Mouse (Mus musculus): ENCODE measurements around the gene Ncor2. TPM values are rescaled to one million over a fixed set of nuclear protein-coding genes. Genes with fewer than 3 reads are reported as not detected.
A peak's percentile ranks its signal among the peaks of the same experiment; 100 is the strongest.

The Ncor2 gene
- polyA plus RNA-seq, 1 experiment from 2014 or later: 26.3 TPM

- Histone ChIP-seq H3K36me3 (peaks cover 19% of the 10 kb centered on the region), H3K9me3 (no peaks in the 10 kb centered on the region), H3K27ac (replicated peaks) (peak overlapping the region; percentile 68), H3K4me3 (no peak overlapping the region), H3K9ac (no peak overlapping the region), H3K4me1 (replicated peaks) (peaks cover 41% of the 10 kb centered on the region), H3K4me2 (no peak overlapping the region), H3K27me3 (no peaks in the 10 kb centered on the region)
- WGBS: 73% methylated on average over 11 of the region's 11 CpGs
- ATAC-seq (ENCODE audit: low FRiP score, low read depth): no peak
These were observed 82.7 kb downstream of the Ncor2 start for GRCm38 (mm10) chr5:125096368-125096767.

- H3K4me3 ChIP-seq: no peak overlapping the region
- H3K4me1 ChIP-seq (replicated peaks): peaks cover 41% of the 10 kb centered on the region
- peaks cover 24% of the 10 kb centered on the region for H3K36me3 ChIP-seq
- H3K9me3 ChIP-seq: no peaks in the 10 kb centered on the region
- ATAC-seq (ENCODE audit: low FRiP score, low read depth): no peak
- 45% methylated on average over 14 of the region's 14 CpGs for WGBS
- H3K27me3 ChIP-seq: no peaks in the 10 kb centered on the region
- no peak overlapping the region for H3K4me2 ChIP-seq
- no peak overlapping the region for H3K9ac ChIP-seq
- peak overlapping the region; percentile 68; the same call in 1 of the 2 replicates for H3K27ac ChIP-seq (replicated peaks)
These were observed 83.4 kb downstream of the Ncor2 start for GRCm38 (mm10) chr5:125095525-125096175.

GRCm38 (mm10) chr5:125093795-125094194, 85.2 kb downstream of the Ncor2 start:
- Histone ChIP-seq H3K27ac (replicated peaks) (peak overlapping the region; percentile 68), H3K4me2 (no peak overlapping the region), H3K9ac (no peak overlapping the region), H3K4me3 (no peak overlapping the region), H3K36me3 (peaks cover 38% of the 10 kb centered on the region), H3K27me3 (no peaks in the 10 kb centered on the region), H3K4me1 (replicated peaks) (peaks cover 41% of the 10 kb centered on the region), H3K9me3 (no peaks in the 10 kb centered on the region)
- WGBS: 30% methylated on average over 5 of the region's 5 CpGs
- ATAC-seq (ENCODE audit: low FRiP score, low read depth): peak; percentile 67

- Histone ChIP-seq H3K36me3 (peaks cover 68% of the 10 kb centered on the region), H3K27ac (replicated peaks) (no peak overlapping the region), H3K9ac (no peak overlapping the region), H3K4me2 (no peak overlapping the region), H3K4me1 (replicated peaks) (peaks cover 4% of the 10 kb centered on the region), H3K4me3 (no peak overlapping the region), H3K27me3 (no peaks in the 10 kb centered on the region), H3K9me3 (no peaks in the 10 kb centered on the region)
- ATAC-seq (ENCODE audit: low FRiP score, low read depth): no peak
- WGBS: 77% methylated on average over 6 of the region's 6 CpGs
These were observed 90.9 kb downstream of the Ncor2 start for GRCm38 (mm10) chr5:125088076-125088475.

GRCm38 (mm10) chr5:125085097-125085617, 93.9 kb downstream of the Ncor2 start:
- no peak overlapping the region for H3K27ac ChIP-seq (replicated peaks)
- WGBS: 63% methylated on average over 8 of the region's 8 CpGs
- H3K4me3 ChIP-seq: no peak overlapping the region
- no peak for ATAC-seq (ENCODE audit: low FRiP score, low read depth)
- peaks cover 20% of the 10 kb centered on the region for H3K4me1 ChIP-seq (replicated peaks)
- no peak overlapping the region for H3K9ac ChIP-seq
- H3K36me3 ChIP-seq: peaks cover 55% of the 10 kb centered on the region
- H3K27me3 ChIP-seq: no peaks in the 10 kb centered on the region
- H3K9me3 ChIP-seq: no peaks in the 10 kb centered on the region
- H3K4me2 ChIP-seq: no peak overlapping the region

GRCm38 (mm10) chr5:125083674-125084073, 95.3 kb downstream of the Ncor2 start:
- H3K4me1 ChIP-seq (replicated peaks): peaks cover 20% of the 10 kb centered on the region
- ATAC-seq (ENCODE audit: low FRiP score, low read depth): no peak
- peaks cover 52% of the 10 kb centered on the region for H3K36me3 ChIP-seq
- no peaks in the 10 kb centered on the region for H3K27me3 ChIP-seq
- H3K9me3 ChIP-seq: no peaks in the 10 kb centered on the region
- WGBS: 92% methylated on average over 6 of the region's 6 CpGs
- no peak overlapping the region for H3K27ac ChIP-seq (replicated peaks)
- H3K4me3 ChIP-seq: no peak overlapping the region
- no peak overlapping the region for H3K4me2 ChIP-seq
- H3K9ac ChIP-seq: no peak overlapping the region

- peaks cover 44% of the 10 kb centered on the region for H3K36me3 ChIP-seq
- peaks cover 20% of the 10 kb centered on the region for H3K4me1 ChIP-seq (replicated peaks)
- no peak overlapping the region for H3K4me2 ChIP-seq
- H3K27ac ChIP-seq (replicated peaks): peak overlapping the region; percentile 78
- WGBS: 39% methylated on average over 21 of the region's 21 CpGs
- no peaks in the 10 kb centered on the region for H3K27me3 ChIP-seq
- no peaks in the 10 kb centered on the region for H3K9me3 ChIP-seq
- no peak overlapping the region for H3K9ac ChIP-seq
- ATAC-seq (ENCODE audit: low FRiP score, low read depth): peak; percentile 82
- H3K4me3 ChIP-seq: no peak overlapping the region
These were observed 97.5 kb downstream of the Ncor2 start for GRCm38 (mm10) chr5:125081318-125082101.

- no peak overlapping the region for H3K9ac ChIP-seq
- no peak overlapping the region for H3K4me2 ChIP-seq
- WGBS: 65% methylated on average over 10 of the region's 10 CpGs
- peaks cover 20% of the 10 kb centered on the region for H3K4me1 ChIP-seq (replicated peaks)
- H3K27me3 ChIP-seq: no peaks in the 10 kb centered on the region
- peak overlapping the region; percentile 78 for H3K27ac ChIP-seq (replicated peaks)
- no peaks in the 10 kb centered on the region for H3K9me3 ChIP-seq
- H3K36me3 ChIP-seq: peaks cover 41% of the 10 kb centered on the region
- H3K4me3 ChIP-seq: no peak overlapping the region
- ATAC-seq (ENCODE audit: low FRiP score, low read depth): no peak
These were observed 98.2 kb downstream of the Ncor2 start for GRCm38 (mm10) chr5:125080787-125081317.

GRCm38 (mm10) chr5:125080352-125080751, 98.7 kb downstream of the Ncor2 start:
- H3K27me3 ChIP-seq: no peaks in the 10 kb centered on the region
- H3K4me1 ChIP-seq (replicated peaks): peaks cover 20% of the 10 kb centered on the region
- no peak overlapping the region for H3K9ac ChIP-seq
- no peaks in the 10 kb centered on the region for H3K9me3 ChIP-seq
- no peak overlapping the region for H3K4me3 ChIP-seq
- peaks cover 41% of the 10 kb centered on the region for H3K36me3 ChIP-seq
- no peak for ATAC-seq (ENCODE audit: low FRiP score, low read depth)
- H3K27ac ChIP-seq (replicated peaks): peak overlapping the region; percentile 78
- 83% methylated on average over 4 of the region's 4 CpGs for WGBS
- no peak overlapping the region for H3K4me2 ChIP-seq

GRCm38 (mm10) chr5:125078220-125078619, 100.8 kb downstream of the Ncor2 start:
- Histone ChIP-seq H3K4me2 (no peak overlapping the region), H3K9me3 (no peaks in the 10 kb centered on the region), H3K36me3 (peaks cover 20% of the 10 kb centered on the region), H3K9ac (no peak overlapping the region), H3K27ac (replicated peaks) (no peak overlapping the region), H3K4me1 (replicated peaks) (peaks cover 32% of the 10 kb centered on the region), H3K27me3 (no peaks in the 10 kb centered on the region), H3K4me3 (no peak overlapping the region)
- WGBS: 82% methylated on average over 5 of the region's 5 CpGs
- ATAC-seq (ENCODE audit: low FRiP score, low read depth): no peak

- H3K36me3 ChIP-seq: peaks cover 15% of the 10 kb centered on the region; the same call in 1 of the 2 replicates
These were observed 102.8 kb downstream of the Ncor2 start for GRCm38 (mm10) chr5:125076183-125076582.

GRCm38 (mm10) chr5:125074571-125075171, 104.3 kb downstream of the Ncor2 start:
- H3K4me1 ChIP-seq (replicated peaks): peaks cover 42% of the 10 kb centered on the region
- ATAC-seq (ENCODE audit: low FRiP score, low read depth): no peak
- H3K36me3 ChIP-seq: peaks cover 15% of the 10 kb centered on the region; the same call in 1 of the 2 replicates
- no peak overlapping the region for H3K4me3 ChIP-seq
- no peak overlapping the region for H3K27ac ChIP-seq (replicated peaks)
- no peaks in the 10 kb centered on the region for H3K9me3 ChIP-seq
- no peak overlapping the region for H3K4me2 ChIP-seq
- H3K27me3 ChIP-seq: no peaks in the 10 kb centered on the region
- 76% methylated on average over 10 of the region's 10 CpGs for WGBS
- H3K9ac ChIP-seq: no peak overlapping the region

More at GRCm38 (mm10) chr5:125076183-125076582, 102.8 kb downstream of the Ncor2 start:
- peaks cover 35% of the 10 kb centered on the region for H3K4me1 ChIP-seq (replicated peaks)
- 80% methylated on average over 9 of the region's 9 CpGs for whole genome bisulfite sequencing
- no peak overlapping the region for H3K9ac ChIP-seq
- no peak for ATAC-seq (ENCODE audit: low FRiP score, low read depth)
- no peak overlapping the region for H3K4me3 ChIP-seq
- H3K27ac ChIP-seq (replicated peaks): no peak overlapping the region
- H3K9me3 ChIP-seq: no peaks in the 10 kb centered on the region
- H3K4me2 ChIP-seq: no peak overlapping the region
- H3K27me3 ChIP-seq: no peaks in the 10 kb centered on the region
